Mouse (Mus musculus) spleen, adult 10 weeks (tissue): ENCODE results near the gene Glod4. TPM values are rescaled to one million over a fixed set of nuclear protein-coding genes. Genes with fewer than 3 reads are reported as not detected.

Experiments
- polyA plus RNA-seq: library from polyadenylated mRNA; stranded (reverse); fragments of 350-450 nt; fragmentation: Illumina TruSeq; extraction: RNeasy Lipid Tissue Mini Kit (QIAGEN cat#74804); gene quantifications from one replicate; pipeline ENCODE4 v1.2.3, GENCODE M21; 2015; ENCODE audit warnings: low replicate concordance; ENCODE audit not compliant: insufficient read depth

Gene Glod4
- 86.6 TPM for polyA plus RNA-seq

GRCm38 (mm10) chr11:76242901-76243810 is at the start of gene Glod4, which contains the start of gene Mrm3:
TSS of gene Glod4 (minus strand) at chr11:76243725.
TSS of gene Mrm3 (plus strand) at chr11:76243715.

GRCm38 (mm10) chr11:76217390-76217800 is 26.1 kb downstream of the Glod4 start, which contains the start of the genes Dbil5 and Gemin4:
TSS of gene Dbil5 (plus strand) at chr11:76217608.
TSS of gene Gemin4 (minus strand) at chr11:76217664.

GRCm38 (mm10) chr11:76179495-76180145 is 63.9 kb downstream of the Glod4 start, which contains the start of the genes Vps53 and Fam57a:
TSS of gene Vps53 (minus strand) at chr11:76179647.
TSS of gene Fam57a (plus strand) at chr11:76179671.

Other genes starting within 250 kb of the Glod4 start
- 0.37 TPM for gene 1700016K19Rik, start 243.8 kb downstream of the Glod4 start, polyA plus RNA-seq
- gene Rflnb, start 215.9 kb downstream of the Glod4 start, polyA plus RNA-seq = 28.3 TPM
- 36.6 TPM for gene Vps53, start 64.1 kb downstream of the Glod4 start, polyA plus RNA-seq
- 6.3 TPM for gene Fam57a, start 64.1 kb downstream of the Glod4 start, polyA plus RNA-seq
- gene Dbil5, start 26.1 kb downstream of the Glod4 start, polyA plus RNA-seq = 0.52 TPM
- gene Gemin4, start 26.1 kb downstream of the Glod4 start, polyA plus RNA-seq = 11.5 TPM
- 5.3 TPM for gene Mrm3, start within 50 bp of the Glod4 start, polyA plus RNA-seq
- 8.5 TPM for gene Nxn, start 155.4 kb upstream of the Glod4 start, polyA plus RNA-seq
- 17.6 TPM for gene Timm22, start 163.2 kb upstream of the Glod4 start, polyA plus RNA-seq